Mouse (Mus musculus): Measurements from ENCODE around the gene Arap1. TPM values are rescaled to one million over a fixed set of nuclear protein-coding genes. Genes with fewer than 3 reads are reported as not detected.
A peak's percentile ranks its signal among the peaks of the same experiment; 100 is the strongest.

The Arap1 gene
- polyA plus RNA-seq, 1 experiment = 24.7 TPM

DNA sequence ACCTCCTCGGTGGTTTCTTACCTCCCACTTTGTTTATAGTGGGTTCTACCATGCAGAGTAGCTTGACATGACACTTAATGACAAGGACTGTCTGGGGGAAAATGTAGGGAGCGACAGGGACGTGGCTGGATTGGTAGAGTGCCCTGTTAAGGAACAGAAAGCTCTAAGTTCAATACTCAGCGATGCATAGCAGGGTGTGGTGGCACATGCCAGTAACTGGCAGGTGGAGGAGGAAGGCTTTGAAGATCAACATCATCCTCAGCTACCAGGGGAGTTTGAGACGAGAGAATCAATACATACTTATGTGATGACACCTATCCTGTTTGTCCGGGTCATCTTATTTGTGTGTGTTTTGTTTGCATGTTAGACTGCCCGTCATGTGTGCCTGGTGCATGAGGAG lies 21.8 kb downstream of the Arap1 start:
- Histone ChIP-seq H3ac (ENCODE audit: control insufficient read depth, insufficient read length) (no peak overlapping the region), H3K27me3 (ENCODE audit: control insufficient read depth, insufficient read depth, insufficient read length) (no peaks in the 10 kb centered on the region), H3K4me2 (ENCODE audit: low read depth) (no peak overlapping the region), H3K4me3 (no peak overlapping the region), H3K36me3 (ENCODE audit: control insufficient read depth, insufficient read depth) (no peaks in the 10 kb centered on the region), H3K79me2 (ENCODE audit: control insufficient read depth, insufficient read depth) (no peaks in the 10 kb centered on the region)
- no peak for TF ChIP-seq MYOG (IDR thresholded peaks at IDR 0.05; ENCODE audit: control insufficient read depth in 1 of 3, insufficient read depth in 1 of 3, insufficient read length in 2 of 3, low read depth in 2 of 3)
- TF ChIP-seq TCF3 (IDR thresholded peaks at IDR 0.05; ENCODE audit: insufficient read length, low read depth) = no peak
- TF ChIP-seq E2F4 (IDR thresholded peaks at IDR 0.05; ENCODE audit: insufficient read depth) = no peak
- TF ChIP-seq USF1 (IDR thresholded peaks at IDR 0.05; ENCODE audit: low read depth) = no peak
- no peak for TF ChIP-seq CEBPB (IDR thresholded peaks at IDR 0.05; ENCODE audit: insufficient read depth, poor library complexity, severe bottlenecking)

DNA sequence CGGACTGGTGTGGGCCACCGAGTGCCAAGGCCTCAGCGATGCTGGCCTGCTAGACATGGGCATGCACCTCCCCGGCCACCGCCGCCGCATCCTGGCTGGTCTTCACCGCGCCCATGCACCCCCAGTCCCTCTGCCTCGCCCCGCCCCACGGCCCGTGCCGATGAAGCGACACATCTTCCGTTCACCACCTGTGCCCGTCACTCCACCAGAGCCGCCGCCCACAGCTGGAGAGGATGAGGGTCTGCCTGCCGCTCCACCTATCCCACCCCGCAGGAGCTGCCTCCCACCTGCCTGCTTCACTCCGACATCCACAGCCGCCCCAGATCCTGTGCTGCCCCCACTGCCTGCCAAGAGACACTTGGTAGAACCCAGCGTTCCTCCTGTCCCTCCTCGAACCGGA lies 25.2 kb downstream of the Arap1 start:
- H3K4me3 ChIP-seq = no peak overlapping the region
- no peak overlapping the region for H3K4me2 ChIP-seq (ENCODE audit: low read depth)
- no peaks in the 10 kb centered on the region for H3K79me2 ChIP-seq (ENCODE audit: control insufficient read depth, insufficient read depth)
- H3K27me3 ChIP-seq (ENCODE audit: control insufficient read depth, insufficient read depth, insufficient read length) = no peaks in the 10 kb centered on the region
- TF ChIP-seq MAX (IDR thresholded peaks at IDR 0.05; ENCODE audit: low read depth) (no peak), MYOG (IDR thresholded peaks at IDR 0.05; ENCODE audit: control insufficient read depth in 1 of 3, insufficient read depth in 1 of 3, insufficient read length in 2 of 3, low read depth in 2 of 3) (peak in 1 of 3 experiments; percentile 38), E2F4 (IDR thresholded peaks at IDR 0.05; ENCODE audit: insufficient read depth) (no peak), POLR2A (IDR thresholded peaks at IDR 0.05; ENCODE audit: insufficient read length, low read depth) (no peak), POLR2AphosphoS2 (IDR thresholded peaks at IDR 0.05; ENCODE audit: insufficient read length, low read depth) (no peak), MYOD1 (IDR thresholded peaks at IDR 0.05; ENCODE audit: control insufficient read depth in 1 of 3, insufficient read length in 2 of 3, low read depth in 2 of 3) (peak in 2 of 3 experiments; percentile 91 to 97), TCF3 (IDR thresholded peaks at IDR 0.05; ENCODE audit: insufficient read length, low read depth) (no peak), TCF12 (IDR thresholded peaks at IDR 0.05; ENCODE audit: insufficient read depth, poor library complexity, severe bottlenecking) (no peak)
- H3K36me3 ChIP-seq (ENCODE audit: control insufficient read depth, insufficient read depth) = peaks cover 4% of the 10 kb centered on the region
- H3ac ChIP-seq (ENCODE audit: control insufficient read depth, insufficient read length) = no peak overlapping the region

DNA sequence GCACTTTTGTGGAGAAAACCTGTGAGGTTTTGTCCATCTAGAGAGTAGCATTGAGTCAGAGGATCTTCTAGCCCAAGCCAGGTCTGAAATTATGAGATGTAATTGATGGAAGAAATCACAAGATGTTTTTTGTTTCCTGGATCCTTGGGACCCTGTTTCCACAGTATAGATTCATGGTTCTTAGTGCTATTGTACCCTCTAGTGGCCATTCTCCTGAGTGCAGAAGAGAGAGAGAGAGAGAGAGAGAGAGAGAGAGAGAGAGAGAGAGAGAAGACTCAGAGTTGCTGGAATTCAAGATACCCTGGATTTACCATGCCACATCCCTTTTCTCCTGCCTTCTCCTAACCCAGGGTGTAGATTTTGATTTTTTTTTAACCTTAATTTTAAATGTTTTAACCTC lies 26.3 kb downstream of the Arap1 start:
- no peaks in the 10 kb centered on the region for H3K79me2 ChIP-seq (ENCODE audit: control insufficient read depth, insufficient read depth)
- H3K4me3 ChIP-seq = no peak overlapping the region
- no peak overlapping the region for H3K4me2 ChIP-seq (ENCODE audit: low read depth)
- H3K27me3 ChIP-seq (ENCODE audit: control insufficient read depth, insufficient read depth, insufficient read length) = no peaks in the 10 kb centered on the region
- H3K36me3 ChIP-seq (ENCODE audit: control insufficient read depth, insufficient read depth) = peaks cover 4% of the 10 kb centered on the region
- no peak overlapping the region for H3ac ChIP-seq (ENCODE audit: control insufficient read depth, insufficient read length)
- TF ChIP-seq MAX (IDR thresholded peaks at IDR 0.05; ENCODE audit: low read depth) (no peak), REST (IDR thresholded peaks at IDR 0.05; ENCODE audit: insufficient read depth, insufficient read length) (no peak), USF1 (IDR thresholded peaks at IDR 0.05; ENCODE audit: low read depth) (no peak), MYOG (IDR thresholded peaks at IDR 0.05; ENCODE audit: control insufficient read depth in 1 of 3, insufficient read depth in 1 of 3, insufficient read length in 2 of 3, low read depth in 2 of 3) (no peak), POLR2A (IDR thresholded peaks at IDR 0.05; ENCODE audit: insufficient read length, low read depth) (no peak), TCF3 (IDR thresholded peaks at IDR 0.05; ENCODE audit: insufficient read length, low read depth) (no peak), SRF (IDR thresholded peaks at IDR 0.05; ENCODE audit: control insufficient read depth, insufficient read length, low read depth) (no peak), MYOD1 (IDR thresholded peaks at IDR 0.05; ENCODE audit: control insufficient read depth in 1 of 3, insufficient read length in 2 of 3, low read depth in 2 of 3) (no peak), TCF12 (IDR thresholded peaks at IDR 0.05; ENCODE audit: insufficient read depth, poor library complexity, severe bottlenecking) (no peak), E2F4 (IDR thresholded peaks at IDR 0.05; ENCODE audit: insufficient read depth) (no peak), CEBPB (IDR thresholded peaks at IDR 0.05; ENCODE audit: insufficient read depth, poor library complexity, severe bottlenecking) (no peak), POLR2AphosphoS2 (IDR thresholded peaks at IDR 0.05; ENCODE audit: insufficient read length, low read depth) (no peak)

DNA sequence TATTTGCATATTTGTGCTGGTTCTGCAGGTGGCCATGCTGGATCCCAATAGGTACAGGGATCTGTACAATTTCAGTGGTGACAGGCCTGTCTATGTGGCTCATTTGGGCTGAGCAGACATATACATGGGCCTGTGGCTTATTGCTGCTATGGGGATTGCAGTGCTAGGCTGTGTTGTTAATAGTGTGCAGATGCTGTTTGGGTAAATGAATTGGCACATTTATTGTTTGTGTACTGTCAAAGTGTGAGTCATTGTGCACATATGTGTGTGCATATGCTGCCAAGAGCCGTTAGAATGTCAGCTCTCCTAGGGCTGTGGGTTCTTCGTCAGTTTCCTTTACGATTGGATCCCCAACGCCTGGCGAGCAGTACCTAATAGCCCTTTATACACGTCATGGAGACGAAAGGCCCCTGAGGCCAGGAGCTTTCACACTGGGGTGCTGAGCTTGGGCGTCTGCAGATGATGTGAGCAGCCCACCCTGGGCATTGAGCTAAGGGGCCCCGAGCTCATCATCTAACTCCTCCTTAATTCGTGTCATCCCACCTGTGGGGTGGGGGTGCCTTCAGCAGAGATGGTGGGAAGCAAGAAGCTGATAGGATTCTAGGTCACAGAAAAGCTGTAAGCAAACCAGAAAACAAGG lies 29.0 kb downstream of the Arap1 start:
- H3K79me2 ChIP-seq (ENCODE audit: control insufficient read depth, insufficient read depth) = no peaks in the 10 kb centered on the region
- no peaks in the 10 kb centered on the region for H3K27me3 ChIP-seq (ENCODE audit: control insufficient read depth, insufficient read depth, insufficient read length)
- no peak overlapping the region for H3K4me2 ChIP-seq (ENCODE audit: low read depth)
- peaks cover 4% of the 10 kb centered on the region for H3K36me3 ChIP-seq (ENCODE audit: control insufficient read depth, insufficient read depth)
- TF ChIP-seq CEBPB (IDR thresholded peaks at IDR 0.05; ENCODE audit: insufficient read depth, poor library complexity, severe bottlenecking) (no peak), TCF12 (IDR thresholded peaks at IDR 0.05; ENCODE audit: insufficient read depth, poor library complexity, severe bottlenecking) (no peak), TCF3 (IDR thresholded peaks at IDR 0.05; ENCODE audit: insufficient read length, low read depth) (no peak), REST (IDR thresholded peaks at IDR 0.05; ENCODE audit: insufficient read depth, insufficient read length) (no peak), E2F4 (IDR thresholded peaks at IDR 0.05; ENCODE audit: insufficient read depth) (no peak), POLR2AphosphoS2 (IDR thresholded peaks at IDR 0.05; ENCODE audit: insufficient read length, low read depth) (no peak), SRF (IDR thresholded peaks at IDR 0.05; ENCODE audit: control insufficient read depth, insufficient read length, low read depth) (no peak), USF1 (IDR thresholded peaks at IDR 0.05; ENCODE audit: low read depth) (no peak), MYOG (IDR thresholded peaks at IDR 0.05; ENCODE audit: control insufficient read depth in 1 of 3, insufficient read depth in 1 of 3, insufficient read length in 2 of 3, low read depth in 2 of 3) (no peak), POLR2A (IDR thresholded peaks at IDR 0.05; ENCODE audit: insufficient read length, low read depth) (no peak), MYOD1 (IDR thresholded peaks at IDR 0.05; ENCODE audit: control insufficient read depth in 1 of 3, insufficient read length in 2 of 3, low read depth in 2 of 3) (no peak)
- H3K4me3 ChIP-seq = no peak overlapping the region
- no peak overlapping the region for H3ac ChIP-seq (ENCODE audit: control insufficient read depth, insufficient read length)
